Mouse (Mus musculus) naive thymus-derived CD4-positive, alpha-beta T cell, adult 5 months (primary cell): ENCODE results near the gene Nmi. TPM values are rescaled to one million over a fixed set of nuclear protein-coding genes. Genes with fewer than 3 reads are reported as not detected.

Source experiments
- polyA plus RNA-seq: library from polyadenylated mRNA; unstranded; fragments of 100-300 nt; shearing (Covaris generic); gene quantifications from one replicate; pipeline ENCODE4 v1.2.1, GENCODE M21; 2017

Nmi gene
- polyA plus RNA-seq = 107 TPM

GRCm38 (mm10) chr2:51973410-51973968, at the start of gene Nmi:
Gene Nmi (minus strand): TSS chr2:51973494.

DNA sequence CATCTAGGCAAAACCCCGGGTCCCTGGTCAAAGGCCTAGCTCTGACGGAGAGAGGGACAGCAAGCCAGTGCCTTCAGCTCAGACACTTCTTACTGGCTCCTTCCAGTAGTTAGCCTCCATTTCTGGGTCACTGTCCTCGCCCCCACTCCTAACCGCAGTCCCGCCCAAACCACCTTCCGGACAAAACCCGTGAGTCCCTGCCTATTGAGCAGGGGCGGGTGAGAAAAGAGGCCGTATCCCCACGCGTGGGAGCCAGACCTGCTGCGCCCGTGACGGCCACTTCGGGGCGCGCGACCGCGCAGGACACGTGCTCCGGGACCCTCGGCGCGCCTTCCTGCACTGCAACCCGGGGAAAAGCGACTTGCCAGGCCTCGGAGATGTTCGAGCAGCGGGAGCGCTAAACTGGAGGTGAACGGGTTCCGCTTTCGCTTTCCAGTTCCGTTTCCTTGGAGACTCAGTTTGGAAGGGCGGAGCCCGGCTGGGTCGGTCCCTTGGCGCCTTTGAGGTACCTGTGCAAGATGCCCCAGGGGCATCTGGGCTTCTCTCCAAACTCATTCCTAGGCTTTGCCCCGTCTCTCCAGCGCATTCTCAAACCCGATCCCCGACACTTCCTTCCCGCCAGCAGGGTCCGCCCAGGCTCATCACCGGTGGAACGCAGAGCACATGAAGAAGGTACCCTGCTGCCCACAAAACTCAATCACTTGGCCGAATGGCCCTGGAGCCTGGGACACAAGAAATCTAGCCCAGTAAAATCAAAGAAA, 38.5 kb downstream of the Nmi start, which contains the start of gene Rbm43:
Rbm43 (minus strand) TSS at position 590 of the 761 bp plus-strand sequence.

Other genes starting within 250 kb of the Nmi start
- 16.3 TPM for gene Rbm43, start 38.3 kb downstream of the Nmi start, polyA plus RNA-seq
- not detected for gene Tnfaip6, start 64.5 kb upstream of the Nmi start, polyA plus RNA-seq
- gene Rif1, start 99.3 kb upstream of the Nmi start, polyA plus RNA-seq = 121 TPM